9 mouse cellular contexts compared by ENCODE assay signal in genomic region chr2:114011838-114012237, GRCm38 (mm10). TPM values are rescaled to one million over a fixed set of nuclear protein-coding genes. Genes with fewer than 3 reads are reported as not detected.
A peak's percentile ranks its signal among the peaks of the same experiment; 100 is the strongest.
DNase-seq lines count a peak whose midpoint lies in the region; ATAC-seq and TF ChIP-seq lines count a peak whose summit lies in the region.
"Had no signal": no experiment of that assay in that cellular context is flagged by ENCODE, and none has a peak within 500 bp of the region (broad histone marks: within the 10 kb centered on the region; RNA-seq: fewer than 3 reads in every experiment).

No protein-coding gene starts in this region.

- H3K27ac ChIP-seq in forebrain, embryonic 15.5 days (replicated peaks) = no peak overlapping the region
- no peak overlapping the region for H3K27ac ChIP-seq in limb, embryonic 13.5 days
- H3K27ac ChIP-seq in olfactory bulb, adult 2 months (ENCODE audit: insufficient read depth, low read depth, low read length) = no peak overlapping the region
- H3K27ac ChIP-seq: heart, embryonic 13.5 days had no signal

- H3K27me3 ChIP-seq in forebrain, embryonic 15.5 days = peaks cover 15% of the 10 kb centered on the region; the same call in 1 of the 2 replicates
- peaks cover 60% of the 10 kb centered on the region for H3K27me3 ChIP-seq in limb, embryonic 13.5 days

- H3K36me3 ChIP-seq in forebrain, embryonic 15.5 days = no peaks in the 10 kb centered on the region
- no peaks in the 10 kb centered on the region for H3K36me3 ChIP-seq in limb, embryonic 13.5 days
- H3K36me3 ChIP-seq: heart, embryonic 13.5 days had no signal

- WGBS in forebrain, embryonic 15.5 days = 46% methylated on average over 4 of the region's 4 CpGs
- WGBS in limb, embryonic 13.5 days = 38% methylated on average over 4 of the region's 4 CpGs
- 77% methylated on average over 4 of the region's 4 CpGs for WGBS in olfactory bulb, adult 2 months

- TF ChIP-seq POLR2A in olfactory bulb, adult 2 months (IDR thresholded peaks at IDR 0.05; ENCODE audit: insufficient read depth, low read depth, low read length) = no peak

- ATAC-seq in forebrain, embryonic 15.5 days (replicated peaks) = no peak
- ATAC-seq in limb, embryonic 13.5 days (ENCODE audit: low FRiP score, low read depth) = peak; percentile 3; the same call in 1 of the 2 replicates

- H3K4me1 ChIP-seq in forebrain, embryonic 15.5 days = peaks cover 7% of the 10 kb centered on the region
- H3K4me1 ChIP-seq in limb, embryonic 13.5 days = peaks cover 10% of the 10 kb centered on the region
- H3K4me1 ChIP-seq in olfactory bulb, adult 2 months (ENCODE audit: control insufficient read depth, insufficient read depth, low read length) = no peaks in the 10 kb centered on the region; the same call in 1 of the 2 replicates

- H3K9ac ChIP-seq in forebrain, embryonic 15.5 days (replicated peaks) = no peak overlapping the region
- no peak overlapping the region for H3K9ac ChIP-seq in limb, embryonic 13.5 days
- H3K9ac ChIP-seq: heart, embryonic 13.5 days had no signal

- no peaks in the 10 kb centered on the region for H3K9me3 ChIP-seq in forebrain, embryonic 15.5 days
- no peaks in the 10 kb centered on the region for H3K9me3 ChIP-seq in limb, embryonic 13.5 days
- H3K9me3 ChIP-seq: heart, embryonic 13.5 days had no signal

- peak overlapping the region; percentile 74; the same call in 1 of the 2 replicates for H3K4me3 ChIP-seq in forebrain, embryonic 15.5 days
- no peak overlapping the region for H3K4me3 ChIP-seq in limb, embryonic 13.5 days
- peak overlapping the region; percentile 14; the same call in 1 of the 2 replicates for H3K4me3 ChIP-seq in olfactory bulb, adult 2 months (ENCODE audit: insufficient read depth, low read depth, low read length)
- H3K4me3 ChIP-seq: heart, embryonic 13.5 days had no signal

- intact Hi-C loops in left cerebral cortex, postnatal 10 days (cut with DNase I) = loop anchor here (5.0 kb wide), 1 partner anchor 80 kb away; no protein-coding TSS in a partner anchor

- no peak for TF ChIP-seq CTCF in olfactory bulb, adult 2 months (IDR thresholded peaks at IDR 0.05; ENCODE audit: insufficient read depth, low read depth, low read length)

- DNase-seq in gastrocnemius, adult 18-20 months (ENCODE audit: low spot score) = peak; percentile 4
- DNase-seq in gastrocnemius, adult 8-10 months (ENCODE audit: low spot score in 2 of 2) = no peak
- DNase-seq in Muller cell, postnatal 12 days (ENCODE audit: inconsistent ontology term) = peak; percentile 50
- DNase-seq in left cerebral cortex, postnatal 10 days (ENCODE audit: extremely low spot score in 1 of 2, low spot score in 2 of 2) = no peak
- DNase-seq in thymus, postnatal 0 days (ENCODE audit: low spot score) = no peak

- H3K4me2 ChIP-seq in forebrain, embryonic 15.5 days (replicated peaks) = no peak overlapping the region; the same call in 1 of the 2 replicates
- H3K4me2 ChIP-seq in limb, embryonic 13.5 days (replicated peaks) = no peak overlapping the region
- H3K4me2 ChIP-seq: heart, embryonic 13.5 days had no signal

RNA-seq across cellular contexts. Expression of gene Gjd2, which starts 1.6 kb away (rescaled TPM):
- total RNA-seq in gastrocnemius, adult 18-20 months (2021) = not detected
- not detected for total RNA-seq in gastrocnemius, adult 8-10 months (2022)
- 3.4 and 3.6 TPM in 2 replicates for polyA plus RNA-seq in forebrain, embryonic 15.5 days (2015; fragmentation: Nextera tagmentation; extraction: Ambion mirVana)
- 0.13 and 0.23 TPM in 2 replicates for polyA plus RNA-seq in limb, embryonic 13.5 days (2015; fragmentation: Nextera tagmentation; extraction: Ambion mirVana)
- not detected in 2 replicates for polyA plus RNA-seq in olfactory bulb, adult 2 months (2012; ENCODE audit: insufficient read depth, insufficient read length, low replicate concordance, missing spikeins)
- total RNA-seq in left cerebral cortex, postnatal 10 days (2021) = 10 to 100 TPM; 25.0 to 25.2 TPM
- polyA plus RNA-seq in thymus, postnatal 0 days (2015; fragmentation: Nextera tagmentation; extraction: Ambion mirVana) = not detected in 2 replicates
- polyA plus RNA-seq: heart, embryonic 13.5 days had no signal

RNA-seq across cellular contexts. Expression of gene Actc1, which starts 41.5 kb away (rescaled TPM):
- total RNA-seq in gastrocnemius, adult 18-20 months (2021) = 10 to 100 TPM; 41.9 to 84.4 TPM
- 100 to 1,000 TPM in 1 of 4 experiments, 10 to 100 TPM in 3; 39.7 to 199 (median 83.9) TPM for total RNA-seq in gastrocnemius, adult 8-10 months (2022)
- 2.4 and 22.2 TPM in 2 replicates for polyA plus RNA-seq in forebrain, embryonic 15.5 days (2015; fragmentation: Nextera tagmentation; extraction: Ambion mirVana)
- polyA plus RNA-seq in limb, embryonic 13.5 days (2015; fragmentation: Nextera tagmentation; extraction: Ambion mirVana) = 825 and 834 TPM in 2 replicates
- not detected in 2 replicates for polyA plus RNA-seq in olfactory bulb, adult 2 months (2012; ENCODE audit: insufficient read depth, insufficient read length, low replicate concordance, missing spikeins)
- not detected for total RNA-seq in left cerebral cortex, postnatal 10 days (2021)
- 5.5 and 6.2 TPM in 2 replicates for polyA plus RNA-seq in thymus, postnatal 0 days (2015; fragmentation: Nextera tagmentation; extraction: Ambion mirVana)

Comparison
In these comparisons a context has a peak if more than half of its experiments do, and no peak if none do; other contexts are left out.
1. DNase-seq: peak in gastrocnemius, adult 18-20 months (single experiment) and Muller cell, postnatal 12 days (single experiment); none in gastrocnemius, adult 8-10 months (0 of 2), left cerebral cortex, postnatal 10 days (0 of 2) and thymus, postnatal 0 days (single experiment).